Mouse (Mus musculus): ENCODE results near the gene Cma2.
A peak's percentile ranks its signal among the peaks of the same experiment; 100 is the strongest.
"Not testable (repeated sequence)": the region's sequence is repeated elsewhere in the genome, so short reads cannot be mapped to it uniquely, and the experiment has no call there.

Gene Cma2

DNA sequence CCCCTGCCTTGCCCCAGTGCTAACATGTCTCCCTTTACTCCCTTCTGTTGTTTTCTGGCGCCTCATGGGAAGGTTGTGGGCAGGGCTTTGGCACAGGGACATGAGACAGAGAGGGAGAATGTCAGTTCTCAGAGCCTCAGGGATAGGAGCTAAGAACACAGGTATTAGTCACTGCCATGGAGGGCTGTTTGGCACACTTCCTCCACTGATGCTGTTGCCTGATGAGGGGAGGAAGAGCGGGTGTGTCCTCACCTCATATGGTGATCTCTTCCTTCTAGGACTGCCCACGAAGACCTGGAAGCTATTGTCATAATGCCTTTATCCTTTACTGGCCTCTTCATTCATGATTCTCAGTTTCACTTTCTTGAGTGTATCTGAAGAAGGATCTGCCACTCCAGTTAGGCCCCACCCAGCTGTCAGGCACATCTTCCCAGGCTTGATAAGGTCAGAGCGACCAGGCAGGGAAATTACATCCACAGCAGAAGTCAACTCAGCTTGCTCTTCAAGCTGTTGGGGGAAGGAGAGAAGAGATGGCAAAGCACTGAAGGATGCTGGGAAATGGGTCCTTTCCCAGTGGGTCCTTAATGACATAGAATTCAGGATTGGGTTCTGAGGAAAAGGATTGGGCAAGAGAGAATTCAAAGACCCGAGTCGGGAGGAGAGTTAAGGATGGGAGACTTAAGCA is at the start of gene Cma2:
Gene Cma2, plus strand, starts transcription at position 635 of the 685 bp plus-strand sequence.
- peak; percentile 70 for DNase-seq (ENCODE audit: low read depth, low spot score)

DNA sequence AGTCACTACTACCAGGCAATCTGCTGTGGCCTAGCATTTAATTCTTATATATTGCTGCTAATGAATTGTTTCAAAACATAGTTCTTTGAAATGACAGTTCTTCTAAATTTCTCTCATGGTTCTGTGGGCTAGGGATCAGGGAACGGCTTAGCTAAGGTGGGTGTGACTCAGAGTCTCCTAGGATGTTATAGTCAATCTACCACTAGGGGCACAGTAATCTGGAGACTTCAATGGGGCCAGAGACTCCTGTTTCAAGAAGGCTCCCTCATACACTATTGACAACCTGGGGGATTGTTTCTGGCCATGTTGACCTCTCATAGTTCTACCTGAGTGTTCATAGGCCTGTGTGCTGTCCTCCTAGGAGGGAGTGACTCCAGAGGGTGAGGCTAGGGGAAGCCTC is 45.3 kb upstream of the Cma2 start:
- peak; percentile 36 for DNase-seq (ENCODE audit: low read depth, low spot score)

DNA sequence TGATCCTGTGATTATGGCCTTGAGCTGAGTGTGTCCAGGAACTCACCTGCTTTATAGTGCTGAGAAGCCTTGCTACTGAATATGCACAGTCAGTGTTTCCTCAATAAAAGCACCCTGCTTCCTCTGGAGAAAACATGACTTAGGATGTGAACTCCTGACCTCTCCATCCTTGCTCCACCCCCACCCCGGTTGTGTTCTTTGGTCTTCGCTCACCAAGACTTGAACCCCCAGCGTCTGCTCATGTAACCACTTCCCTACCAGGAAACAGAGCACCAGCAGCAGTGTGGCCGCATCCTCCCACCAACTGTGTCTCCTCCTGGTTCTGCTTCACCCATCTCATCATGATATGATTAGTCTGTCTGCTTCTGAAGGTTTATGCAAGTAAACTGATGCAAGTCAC is 37.4 kb upstream of the Cma2 start:
- DNase-seq (ENCODE audit: low read depth, low spot score), result no peak

DNA sequence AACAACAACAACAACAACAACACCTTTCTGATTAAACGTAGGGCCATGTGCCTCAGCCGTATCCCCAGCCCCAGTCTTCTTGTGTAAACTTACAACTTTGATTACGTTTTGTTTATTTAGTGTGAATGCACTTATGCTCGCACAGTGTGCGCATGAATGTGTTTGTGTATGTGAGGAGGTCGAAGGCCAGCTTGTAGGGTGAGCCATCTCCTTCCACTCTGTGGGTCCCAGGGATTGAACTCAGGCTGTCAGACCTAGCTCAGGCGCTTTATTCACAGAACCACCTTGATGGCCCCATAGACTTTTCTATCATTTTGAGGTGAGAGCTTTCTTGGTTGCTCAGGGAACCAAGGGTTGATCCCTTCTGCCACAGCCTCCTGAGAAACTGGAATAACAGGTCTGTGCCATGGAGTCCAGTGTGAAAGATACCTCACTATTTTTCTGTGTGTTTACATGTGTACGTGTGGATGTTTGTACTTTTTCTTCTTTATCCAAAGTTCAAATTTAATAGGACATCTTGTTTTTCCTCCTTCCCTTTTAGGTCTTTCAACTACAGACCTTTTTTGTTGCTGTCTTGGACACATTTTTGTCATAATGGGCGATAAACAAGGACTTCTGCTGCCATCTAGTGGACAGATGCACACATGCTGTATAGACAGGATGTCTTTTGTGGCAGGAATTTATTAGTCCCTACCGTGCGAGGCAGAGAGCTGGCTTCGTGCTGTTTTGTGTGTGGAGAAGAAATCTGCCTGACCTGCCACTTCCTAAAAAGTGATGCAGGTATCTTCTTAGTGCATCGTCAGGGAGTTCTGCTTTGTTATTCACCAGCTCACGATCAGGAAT is 32.3 kb upstream of the Cma2 start:
- DNase-seq (ENCODE audit: low read depth, low spot score), result peak; percentile 91

DNA sequence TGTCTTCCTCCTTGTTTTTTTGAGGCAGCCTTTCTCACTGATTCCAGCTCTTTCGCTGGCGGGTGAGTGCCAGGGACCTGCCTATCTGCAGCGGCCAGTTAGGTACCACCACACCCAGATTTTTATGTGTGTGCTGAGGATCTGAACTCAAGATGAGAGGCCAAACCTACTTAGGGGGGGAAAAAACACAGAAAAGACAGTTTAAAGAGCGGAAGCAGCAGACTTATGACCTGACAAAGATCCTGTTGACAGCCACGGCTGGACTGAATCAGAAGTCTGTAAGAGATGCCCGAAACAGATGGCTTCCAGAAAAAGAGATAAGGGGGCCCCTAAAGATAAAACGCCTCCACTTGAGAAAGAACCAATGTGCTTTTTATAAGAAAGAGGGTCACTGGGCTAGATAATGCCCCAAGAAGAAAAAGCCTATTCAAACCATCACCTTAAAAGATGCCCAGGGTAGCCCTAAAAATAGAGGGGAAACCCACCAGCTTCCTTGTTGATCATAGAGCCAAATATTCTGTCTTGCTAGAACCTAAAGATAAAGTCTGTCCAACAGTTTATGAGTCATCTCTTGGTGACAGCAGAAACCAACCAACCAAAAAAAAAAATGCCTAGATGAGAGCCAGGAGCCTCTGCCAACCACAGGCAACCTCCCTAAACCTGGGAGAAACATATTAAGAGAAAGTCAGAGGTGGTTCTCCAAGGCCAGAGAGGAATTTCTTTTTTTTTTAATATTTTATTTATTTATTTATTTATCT is 28.1 kb upstream of the Cma2 start:
- DNase-seq (ENCODE audit: low read depth, low spot score), result peak; percentile 46

DNA sequence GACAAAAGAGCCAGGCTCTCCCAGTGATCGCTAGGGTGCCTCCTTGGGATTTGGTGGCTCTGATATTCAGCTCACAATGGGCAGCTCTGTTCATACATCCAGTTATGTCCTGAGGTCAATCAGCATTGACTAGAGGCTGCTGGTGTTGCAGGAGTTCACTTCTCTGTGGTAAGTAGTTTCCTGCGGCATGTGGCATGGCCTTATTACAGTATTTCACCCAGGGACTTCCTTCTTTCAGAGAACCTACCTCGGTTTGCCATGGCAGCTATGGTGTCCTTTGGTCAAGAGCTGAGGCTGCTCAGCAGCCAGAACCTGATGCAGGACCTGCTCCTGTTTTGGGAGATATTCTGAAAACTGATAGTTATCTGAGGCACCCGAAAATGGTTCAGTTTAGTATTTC is 23.9 kb upstream of the Cma2 start:
- no peak for DNase-seq (ENCODE audit: low read depth, low spot score)

DNA sequence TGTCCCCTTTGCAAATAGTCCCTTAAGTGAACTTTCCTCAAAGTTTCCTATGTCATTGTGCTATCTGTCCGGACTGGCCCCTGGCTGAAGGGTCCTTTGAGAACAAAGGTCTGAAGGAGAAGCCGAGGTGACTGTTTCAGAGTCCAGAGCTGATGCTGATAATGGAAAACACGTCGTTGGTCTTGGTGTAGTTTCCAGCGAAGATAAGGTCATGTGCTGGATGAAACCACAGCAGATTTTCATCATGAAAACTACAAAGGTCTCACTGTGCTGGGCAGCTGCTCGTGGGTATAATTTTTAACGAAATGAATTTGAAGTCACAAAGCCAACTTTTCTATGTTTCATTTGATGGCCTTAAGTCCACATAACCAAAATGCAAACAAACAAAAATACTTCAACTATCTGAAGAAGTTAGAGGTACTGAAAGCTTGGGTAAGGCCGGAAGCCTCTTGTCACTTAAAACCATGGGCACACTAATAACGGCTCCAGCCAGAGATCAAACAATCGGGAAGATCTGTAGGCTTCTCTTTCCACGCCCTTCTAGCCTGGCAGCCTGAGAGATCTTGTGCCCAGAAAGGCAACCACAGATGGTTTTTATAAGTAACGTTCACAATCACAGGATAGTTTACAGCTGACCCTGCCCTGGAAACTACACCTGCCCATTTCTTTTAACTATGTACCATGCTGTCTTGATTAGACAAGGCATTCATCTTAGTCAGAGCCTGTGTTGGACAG is 21.4 kb upstream of the Cma2 start:
- no peak for DNase-seq (ENCODE audit: low read depth, low spot score)

DNA sequence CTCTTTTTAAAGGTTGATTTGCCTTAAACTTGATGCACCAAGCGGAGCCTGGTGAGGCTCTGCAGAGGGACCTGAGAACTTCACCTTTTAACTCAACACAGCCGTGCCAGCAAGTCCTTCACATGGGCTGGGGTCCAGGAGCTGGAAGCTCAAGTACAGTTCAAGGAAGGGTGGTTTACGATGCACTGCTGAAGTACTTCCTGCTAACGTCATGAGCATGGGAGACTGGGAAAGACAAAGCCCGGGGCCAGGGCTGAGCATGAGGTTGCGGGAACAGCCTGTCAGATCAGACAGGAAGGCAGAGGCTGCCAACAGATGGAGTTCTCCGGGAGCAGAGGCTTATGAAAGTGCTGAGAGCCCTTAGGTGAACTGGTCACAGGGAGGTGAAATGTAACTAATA is 17.2 kb upstream of the Cma2 start:
- DNase-seq (ENCODE audit: low read depth, low spot score), result peak; percentile 5

DNA sequence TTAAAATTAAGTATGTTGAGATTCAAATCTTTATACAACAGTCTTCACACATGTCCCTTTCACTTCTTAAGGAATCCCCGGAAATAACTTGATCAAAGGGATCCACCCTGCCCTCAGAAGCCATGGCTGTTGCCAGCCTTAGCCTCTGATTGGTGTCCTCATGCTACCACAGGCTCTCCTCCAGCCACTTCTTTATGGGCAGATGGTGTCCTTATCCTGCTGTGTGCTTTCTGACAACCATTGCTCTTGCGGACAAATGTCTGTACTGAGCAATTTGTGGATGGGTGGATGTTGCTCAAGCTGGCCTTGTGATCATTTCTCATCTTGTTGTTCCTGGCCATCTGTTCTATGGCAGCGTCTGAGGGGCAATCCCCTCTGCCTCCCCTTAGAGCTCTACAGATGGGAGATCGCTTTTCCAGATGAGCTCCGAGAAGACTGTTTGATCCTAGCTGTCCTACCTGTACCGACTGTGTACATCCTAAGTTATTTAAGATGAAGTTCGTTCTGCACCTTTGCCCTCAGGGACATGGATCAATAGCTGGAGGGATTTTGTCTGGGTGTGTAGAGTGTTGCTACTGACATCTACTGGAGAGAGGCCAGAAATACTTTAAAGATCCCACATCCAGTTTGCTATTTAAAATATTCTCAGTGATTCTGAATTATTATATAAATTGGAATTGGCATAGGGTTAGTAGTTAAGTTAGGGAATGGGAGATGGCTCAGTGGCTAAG is 10.5 kb upstream of the Cma2 start:
- DNase-seq (ENCODE audit: low read depth, low spot score), result no peak

DNA sequence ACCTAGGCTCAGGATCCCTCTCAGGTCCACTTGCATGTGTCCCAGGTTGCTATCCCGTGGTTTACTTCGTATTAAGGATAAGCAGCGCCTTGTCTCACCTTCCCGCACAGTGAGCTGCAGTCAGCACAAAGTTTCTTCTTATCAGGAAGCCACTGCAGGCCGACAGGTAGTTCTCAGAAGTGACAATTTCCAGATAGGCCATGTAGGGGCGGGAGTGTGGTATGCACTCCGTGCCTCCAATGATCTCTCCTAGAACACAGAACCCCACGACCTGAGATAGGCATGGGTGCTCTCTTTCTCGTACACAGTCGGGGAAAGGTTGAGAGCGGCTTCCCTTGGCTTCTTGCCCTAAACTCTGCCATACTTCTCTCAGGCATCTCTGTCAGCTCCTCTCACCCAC is 7.2 kb upstream of the Cma2 start:
- no peak for DNase-seq (ENCODE audit: low read depth, low spot score)

DNA sequence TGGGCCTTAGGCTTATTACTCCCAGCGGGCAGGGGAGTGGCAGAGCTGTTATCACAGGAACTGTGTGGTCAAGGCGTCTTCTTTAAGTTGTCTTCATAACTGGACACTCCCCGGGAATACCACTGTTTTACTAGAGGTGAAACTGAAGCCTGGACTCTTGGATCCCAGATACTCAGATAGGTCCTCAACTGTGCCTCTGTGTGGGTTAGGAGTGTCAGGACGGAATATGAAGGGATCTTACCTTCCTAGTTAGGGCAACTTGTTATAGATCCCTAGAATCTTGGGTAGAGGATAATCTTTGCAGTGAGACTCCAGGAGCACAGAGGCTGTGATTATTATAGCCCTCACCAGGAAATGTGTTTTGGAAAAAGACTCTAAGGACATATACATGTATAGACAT is 6.2 kb upstream of the Cma2 start, which contains the start of gene Cma1:
Gene Cma1, minus strand, starts transcription at position 101 of the 400 bp plus-strand sequence.
- DNase-seq (ENCODE audit: low read depth, low spot score), result no peak

DNA sequence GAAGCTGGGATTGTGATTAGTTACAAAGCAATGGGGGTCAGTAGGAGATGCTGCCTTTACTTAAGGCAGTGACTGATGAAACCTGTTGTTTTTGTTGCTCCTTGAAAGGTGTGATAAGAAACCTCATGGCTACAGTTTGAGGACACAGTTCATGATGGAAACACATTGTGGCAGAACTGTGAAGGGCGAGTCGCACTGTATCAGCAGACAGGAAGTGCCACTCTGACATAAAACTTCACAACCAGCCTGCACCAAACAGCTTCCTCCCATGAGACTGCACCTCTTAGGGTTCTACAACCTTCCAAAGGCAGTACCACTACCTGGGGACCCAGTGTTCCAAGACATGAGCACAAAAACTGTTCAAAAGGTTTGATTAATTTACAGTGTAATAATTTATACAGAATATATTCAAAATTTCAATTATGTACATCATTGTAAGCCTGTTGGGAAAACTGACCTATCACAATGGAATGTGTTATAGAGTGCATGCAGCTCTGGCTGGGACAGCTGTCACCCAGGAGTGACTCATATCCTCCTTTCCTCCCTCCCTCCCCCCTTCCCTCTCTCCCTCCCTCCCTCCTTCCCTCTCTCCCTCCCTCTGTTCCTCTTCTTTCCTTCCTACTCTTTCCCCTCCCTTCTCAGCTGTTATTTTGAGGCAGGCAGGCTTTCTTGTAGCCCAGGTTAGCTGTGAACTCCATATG is 4.4 kb upstream of the Cma2 start:
- peak; percentile 70 for DNase-seq (ENCODE audit: low read depth, low spot score)

DNA sequence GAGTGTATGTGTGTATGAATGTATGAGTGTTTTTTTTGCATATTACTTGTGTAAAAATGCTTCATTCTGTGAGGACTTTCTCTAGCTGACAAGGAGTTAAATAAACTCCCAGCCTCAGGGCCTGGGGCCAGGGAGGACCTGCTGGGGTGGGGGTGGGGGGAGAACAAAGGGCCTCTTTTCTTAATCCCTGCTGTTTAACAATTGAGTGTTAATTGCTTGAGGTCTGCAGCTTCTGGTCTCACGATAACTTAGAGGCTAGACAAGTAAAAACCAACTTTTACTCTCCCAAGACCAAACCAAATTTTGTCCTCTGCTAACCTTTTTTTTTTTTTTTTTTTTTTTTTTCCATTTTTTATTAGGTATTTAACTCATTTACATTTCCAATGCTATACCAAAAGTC is 12.5 kb downstream of the Cma2 start:
- DNase-seq (ENCODE audit: low read depth, low spot score), result no peak

DNA sequence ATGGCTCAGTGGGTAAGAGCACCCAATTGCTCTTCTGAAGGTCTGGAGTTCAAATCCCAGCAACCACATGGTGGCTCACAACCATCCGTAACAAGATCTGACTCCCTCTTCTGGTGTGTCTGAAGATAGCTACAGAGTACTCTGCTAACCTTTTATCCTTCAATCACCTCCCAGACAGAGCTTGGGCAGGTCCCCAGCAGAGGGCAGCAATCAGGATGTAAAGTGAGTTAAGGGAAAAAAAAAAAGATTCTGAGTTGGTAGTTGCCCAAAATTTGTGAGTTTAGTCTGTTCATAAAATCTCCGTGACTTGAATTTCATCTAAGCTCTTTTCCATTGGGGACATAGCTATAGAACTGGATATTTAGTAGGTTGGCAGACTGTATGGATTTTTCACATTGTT is 13.1 kb downstream of the Cma2 start:
- peak; percentile 21 for DNase-seq (ENCODE audit: low read depth, low spot score)

DNA sequence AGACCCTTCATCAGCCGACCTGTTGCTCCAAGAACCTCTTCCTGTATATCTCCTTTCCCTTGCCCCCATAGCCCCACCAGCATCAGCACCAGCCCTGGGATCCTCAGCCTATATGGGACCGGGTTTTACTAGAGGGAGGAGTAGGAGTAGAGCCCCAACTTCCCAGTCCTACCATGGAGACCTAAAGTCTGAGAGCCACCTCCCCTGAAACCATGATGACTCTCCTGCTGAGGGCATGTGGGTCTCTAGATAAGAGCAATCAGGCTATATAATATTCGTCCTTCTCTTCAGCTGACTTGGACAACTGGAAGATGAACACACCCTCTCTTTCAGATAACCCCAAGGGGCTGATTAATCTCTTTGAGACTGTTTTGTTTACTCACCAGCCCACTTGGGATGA is 36.7 kb downstream of the Cma2 start:
- peak; percentile 7 for DNase-seq (ENCODE audit: low read depth, low spot score)

DNA sequence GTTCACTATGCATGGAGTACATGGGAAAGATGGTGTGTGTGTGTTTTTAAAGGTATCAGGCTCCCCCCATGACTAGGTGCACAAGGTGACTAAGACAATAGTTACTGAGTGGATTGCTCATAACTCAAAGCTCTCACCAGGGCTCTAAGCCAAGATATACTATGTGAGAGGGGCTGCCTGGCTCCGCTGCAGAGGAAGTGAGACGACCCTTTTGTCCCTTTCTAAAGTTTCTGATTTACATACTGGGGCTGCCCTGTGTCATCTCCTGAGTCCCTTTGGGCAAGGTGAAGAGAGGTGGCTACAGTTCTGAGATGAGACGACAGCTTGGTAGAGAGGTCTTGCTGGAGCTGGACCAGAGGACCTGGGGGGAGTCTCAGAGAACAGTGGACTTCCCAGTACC is 62.4 kb downstream of the Cma2 start:
- no peak for DNase-seq (ENCODE audit: low read depth, low spot score)

DNA sequence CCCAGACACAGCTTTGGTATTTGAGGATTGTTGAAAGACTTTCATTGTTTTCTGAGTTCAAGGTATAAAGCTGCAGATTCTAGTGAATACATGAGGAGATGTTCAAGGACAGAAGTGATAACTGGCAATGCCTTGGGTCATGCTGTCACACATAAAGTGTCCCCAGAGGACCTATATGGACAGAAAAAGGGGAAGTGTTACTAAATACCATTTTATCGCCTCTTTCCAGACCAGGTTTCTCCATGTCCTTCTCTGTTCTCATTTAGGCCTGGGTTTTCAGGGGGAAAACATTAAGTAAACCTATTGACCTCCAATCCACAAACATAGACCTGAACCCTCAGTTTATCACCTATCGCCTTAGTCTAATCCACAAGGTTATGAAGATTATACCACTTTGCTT is 63.1 kb downstream of the Cma2 start:
- DNase-seq (ENCODE audit: low read depth, low spot score), result no peak

DNA sequence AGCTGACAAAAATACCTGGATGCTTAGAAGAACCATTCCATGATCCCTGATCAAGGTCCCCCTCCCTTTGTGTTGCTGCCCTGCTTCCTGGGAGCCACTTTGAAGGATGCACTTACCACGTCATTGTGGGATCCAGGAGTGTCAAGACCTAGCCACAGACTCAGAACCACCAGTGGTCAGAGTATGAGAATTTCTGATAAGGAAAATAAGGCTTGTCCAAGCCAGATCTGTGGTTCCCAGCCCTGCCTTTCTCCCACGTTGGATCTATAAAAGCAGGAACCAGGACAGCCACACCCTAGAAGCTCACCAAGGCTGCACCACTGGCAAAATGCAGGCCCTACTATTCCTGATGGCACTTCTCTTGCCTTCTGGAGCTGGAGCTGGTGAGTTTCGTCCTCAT is 66.9 kb downstream of the Cma2 start, which contains the start of gene Mcpt1:
Gene Mcpt1, plus strand, starts transcription at position 301 of the 400 bp plus-strand sequence.
- DNase-seq (ENCODE audit: low read depth, low spot score), result not testable (repeated sequence)

DNA sequence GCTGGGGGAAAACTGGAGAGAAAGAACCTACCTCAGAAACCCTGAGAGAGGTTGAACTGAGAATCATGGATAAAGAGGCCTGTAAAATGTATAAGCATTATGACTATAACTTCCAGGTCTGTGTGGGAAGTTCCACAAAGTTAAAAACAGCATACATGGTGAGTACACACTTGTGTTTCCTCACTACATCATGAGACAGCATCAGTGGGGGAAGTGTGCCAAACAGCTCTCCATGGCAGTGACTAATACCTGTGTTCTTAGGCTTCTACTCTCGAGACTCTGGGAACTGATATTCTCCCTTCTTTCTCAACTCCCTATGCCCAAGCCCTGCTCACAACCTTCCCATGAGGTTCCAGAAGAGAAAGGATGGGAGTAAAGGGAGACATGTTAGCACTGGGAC is 68.7 kb downstream of the Cma2 start:
- peak; percentile 10 for DNase-seq (ENCODE audit: low read depth, low spot score)

DNA sequence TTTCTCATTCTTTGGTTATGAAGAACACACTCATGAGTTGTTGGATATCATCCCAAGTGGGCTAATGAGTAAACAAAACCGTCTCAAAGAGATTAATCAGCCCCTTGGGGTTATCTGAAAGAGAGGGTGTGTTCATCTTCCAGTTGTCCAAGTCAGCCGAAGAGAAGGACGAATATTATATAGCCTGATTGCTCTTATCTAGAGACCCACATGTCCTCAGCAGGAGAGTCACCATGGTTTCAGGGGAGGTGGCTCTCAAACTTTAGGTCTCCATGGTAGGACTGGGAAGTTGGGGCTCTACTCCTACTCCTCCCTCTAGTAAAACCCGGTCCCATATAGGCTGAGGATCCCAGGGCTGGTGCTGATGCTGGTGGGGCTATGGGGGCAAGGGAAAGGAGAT is 70.5 kb downstream of the Cma2 start:
- not testable (repeated sequence) for DNase-seq (ENCODE audit: low read depth, low spot score)
